Mouse (Mus musculus) frontal cortex, adult 2 months (tissue): ENCODE data around the gene Zfp960. TPM values are rescaled to one million over a fixed set of nuclear protein-coding genes. Genes with fewer than 3 reads are reported as not detected.
"Not testable (repeated sequence)": the region's sequence is repeated elsewhere in the genome, so short reads cannot be mapped to it uniquely, and the experiment has no call there.

Experiments used
- DNase-seq, 2 experiments: peaks; one replicate each; pipeline ENCODE4 v3.0.0; 2022; ENCODE audit warnings: low spot score in 1 of 2; ENCODE audit errors: extremely low spot score in 1 of 2
- polyA plus RNA-seq: library from polyadenylated mRNA; depleted of rRNA; stranded (reverse); fragments of >200 nt; gene quantifications from 2 replicates; pipeline ENCODE4 v1.2.3, GENCODE M21; 2012; rRNA removed

Gene Zfp960
- polyA plus RNA-seq = 2.2 and 2.4 TPM in 2 replicates

GRCm38 (mm10) chr17:17063628-17064494 is at the start of gene Zfp960:
Gene Zfp960, plus strand, starts transcription at chr17:17064113.
- peak; percentile 88 to 96 for DNase-seq

GRCm38 (mm10) chr17:17018071-17018470 is 45.8 kb upstream of the Zfp960 start:
- DNase-seq = not testable (repeated sequence)

- not testable (repeated sequence) for DNase-seq
These were observed 4.3 kb upstream of the Zfp960 start for GRCm38 (mm10) chr17:17059566-17059965.

- DNase-seq = not testable (repeated sequence)
These were observed 57.1 kb downstream of the Zfp960 start, which contains the start of gene Zfp97 for GRCm38 (mm10) chr17:17120830-17121502. Gene Zfp97, plus strand, starts transcription at chr17:17121415.

Other genes starting within 250 kb of the Zfp960 start
- gene Zfp97, start 57.3 kb downstream of the Zfp960 start, polyA plus RNA-seq = 2.0 and 2.6 TPM in 2 replicates